Mouse (Mus musculus): ENCODE results near the gene Kalrn. TPM values are rescaled to one million over a fixed set of nuclear protein-coding genes. Genes with fewer than 3 reads are reported as not detected.
A peak's percentile ranks its signal among the peaks of the same experiment; 100 is the strongest.

Gene Kalrn
- polyA plus RNA-seq, 2 experiments, result 8.8 to 11.7 TPM

DNA sequence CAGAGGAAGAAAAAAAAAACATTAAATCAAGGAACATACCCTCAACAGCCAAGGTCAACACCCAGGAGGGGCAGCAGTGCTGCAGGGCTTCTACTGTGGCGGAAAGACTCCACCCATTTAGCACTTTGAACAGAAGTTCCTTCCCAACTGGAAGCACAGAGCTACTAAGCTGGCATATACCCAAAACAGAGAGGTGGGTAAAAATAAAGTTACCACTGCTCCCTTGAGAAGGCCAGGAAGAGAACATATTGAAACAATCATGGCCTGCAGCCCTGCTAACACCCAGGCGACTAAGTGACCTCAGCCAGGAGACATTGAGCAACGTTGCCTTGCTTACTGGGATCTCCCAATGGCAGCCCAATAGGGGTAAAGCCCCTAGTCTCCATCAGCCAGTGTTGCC lies 79.4 kb downstream of the Kalrn start:
- Histone ChIP-seq H3K4me2 (replicated peaks; ENCODE audit: low read depth, low read length, severe bottlenecking) (no peak overlapping the region), H3K4me1 (ENCODE audit: control insufficient read depth, insufficient read depth, low read length) (peaks cover 18% of the 10 kb centered on the region), H3K9ac (ENCODE audit: low read depth, low read length, severe bottlenecking) (no peak overlapping the region), H3K27me3 (ENCODE audit: control insufficient read depth, insufficient read depth, low read length) (no peaks in the 10 kb centered on the region), H3K36me3 (ENCODE audit: control insufficient read depth, insufficient read depth, low read length) (no peaks in the 10 kb centered on the region), H3K9me3 (ENCODE audit: control insufficient read depth, low read length) (no peaks in the 10 kb centered on the region), H3K4me3 (replicated peaks; ENCODE audit: low read length) (no peak overlapping the region), H3K27ac (replicated peaks; ENCODE audit: low read depth, low read length) (no peak overlapping the region)
- DNase-seq (ENCODE audit: low spot score) (peak; percentile 56), ATAC-seq (ENCODE audit: low FRiP score, low read depth) (no peak)
- TF ChIP-seq POLR2A (IDR thresholded peaks at IDR 0.05; ENCODE audit: borderline replicate concordance, extremely low read depth, insufficient read depth, insufficient read length), result no peak
- WGBS, result 15% methylated on average over 3 of the region's 3 CpGs

DNA sequence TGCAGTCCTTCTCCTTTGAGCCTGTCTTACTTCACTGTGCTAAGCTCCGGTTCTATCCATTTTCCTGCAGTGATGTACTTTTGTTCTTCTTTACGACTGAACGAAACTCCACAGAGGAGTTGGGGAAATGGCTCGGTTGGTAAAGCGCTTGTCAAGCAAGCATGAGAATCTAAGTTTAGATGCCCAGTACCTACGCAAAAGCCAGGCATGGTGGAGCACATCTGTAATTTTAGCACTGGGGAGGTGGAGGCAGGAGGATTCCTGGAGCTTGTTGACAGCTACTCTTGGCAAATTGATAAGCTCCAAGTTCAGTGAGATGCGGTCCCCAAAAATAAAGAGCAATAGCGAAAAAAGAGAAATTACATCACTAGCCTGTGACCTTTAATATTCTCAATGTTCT lies 82.1 kb downstream of the Kalrn start:
- Histone ChIP-seq H3K9ac (ENCODE audit: low read depth, low read length, severe bottlenecking) (no peak overlapping the region), H3K27ac (replicated peaks; ENCODE audit: low read depth, low read length) (no peak overlapping the region), H3K4me1 (ENCODE audit: control insufficient read depth, insufficient read depth, low read length) (peaks cover 18% of the 10 kb centered on the region), H3K36me3 (ENCODE audit: control insufficient read depth, insufficient read depth, low read length) (no peaks in the 10 kb centered on the region), H3K4me2 (replicated peaks; ENCODE audit: low read depth, low read length, severe bottlenecking) (no peak overlapping the region), H3K27me3 (ENCODE audit: control insufficient read depth, insufficient read depth, low read length) (no peaks in the 10 kb centered on the region), H3K9me3 (ENCODE audit: control insufficient read depth, low read length) (no peaks in the 10 kb centered on the region), H3K4me3 (replicated peaks; ENCODE audit: low read length) (no peak overlapping the region)
- DNase-seq (ENCODE audit: low spot score) (no peak), ATAC-seq (ENCODE audit: low FRiP score, low read depth) (no peak)
- 79% methylated on average over 8 of the region's 8 CpGs for WGBS
- TF ChIP-seq POLR2A (IDR thresholded peaks at IDR 0.05; ENCODE audit: borderline replicate concordance, extremely low read depth, insufficient read depth, insufficient read length), result no peak

DNA sequence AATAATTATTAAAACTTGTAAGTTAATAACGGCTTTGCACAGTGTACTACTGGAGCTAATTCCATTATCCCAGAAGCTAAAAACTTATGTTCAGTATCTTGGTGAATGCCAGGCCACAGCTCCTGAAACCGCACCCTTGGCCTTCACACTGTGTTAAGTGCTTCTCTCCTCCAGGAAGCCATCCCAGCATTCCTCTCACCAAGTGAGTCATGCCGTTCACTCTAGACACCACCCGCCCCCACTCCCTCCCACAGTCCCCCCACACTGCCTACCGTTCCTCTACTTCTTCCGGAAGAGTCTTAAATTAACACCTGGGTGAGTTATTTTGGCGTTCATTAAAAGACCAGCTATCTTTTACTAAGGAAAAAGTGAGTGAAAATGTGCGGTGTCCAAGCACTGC lies 82.8 kb downstream of the Kalrn start:
- ATAC-seq (ENCODE audit: low FRiP score, low read depth) (no peak), DNase-seq (ENCODE audit: low spot score) (no peak)
- TF ChIP-seq POLR2A (IDR thresholded peaks at IDR 0.05; ENCODE audit: borderline replicate concordance, extremely low read depth, insufficient read depth, insufficient read length), result no peak
- Histone ChIP-seq H3K9me3 (ENCODE audit: control insufficient read depth, low read length) (no peaks in the 10 kb centered on the region), H3K4me3 (replicated peaks; ENCODE audit: low read length) (no peak overlapping the region), H3K27ac (replicated peaks; ENCODE audit: low read depth, low read length) (no peak overlapping the region), H3K4me1 (ENCODE audit: control insufficient read depth, insufficient read depth, low read length) (peaks cover 18% of the 10 kb centered on the region), H3K27me3 (ENCODE audit: control insufficient read depth, insufficient read depth, low read length) (no peaks in the 10 kb centered on the region), H3K4me2 (replicated peaks; ENCODE audit: low read depth, low read length, severe bottlenecking) (no peak overlapping the region), H3K36me3 (ENCODE audit: control insufficient read depth, insufficient read depth, low read length) (no peaks in the 10 kb centered on the region), H3K9ac (ENCODE audit: low read depth, low read length, severe bottlenecking) (no peak overlapping the region)
- 36% methylated on average over 8 of the region's 8 CpGs for WGBS

DNA sequence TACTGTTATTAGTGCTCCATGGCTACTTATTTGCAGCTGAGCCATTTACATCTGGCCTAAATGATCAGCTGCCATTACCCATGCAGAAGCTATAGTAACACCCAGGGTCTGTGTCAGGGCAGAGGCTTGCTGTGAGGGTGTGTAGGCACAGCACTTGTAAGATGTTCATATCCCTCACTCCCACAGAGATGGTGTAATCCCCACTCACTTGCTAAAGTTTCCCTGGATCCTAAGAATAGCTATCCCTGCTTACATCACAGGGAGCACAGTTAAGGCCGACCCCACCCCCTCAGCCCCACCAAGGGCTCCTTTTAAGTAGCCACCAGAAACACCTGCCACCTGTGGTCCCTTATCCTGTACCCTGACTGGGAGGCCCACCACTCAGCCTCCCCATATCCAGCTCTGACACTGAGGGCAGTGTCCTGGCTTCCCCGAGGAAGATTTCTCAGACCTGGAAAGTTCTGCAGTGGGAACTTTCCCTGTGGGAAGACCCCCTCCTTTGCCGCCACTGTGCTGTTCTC lies 83.5 kb downstream of the Kalrn start:
- H3K4me1 ChIP-seq (ENCODE audit: control insufficient read depth, insufficient read depth, low read length), result peaks cover 22% of the 10 kb centered on the region

DNA sequence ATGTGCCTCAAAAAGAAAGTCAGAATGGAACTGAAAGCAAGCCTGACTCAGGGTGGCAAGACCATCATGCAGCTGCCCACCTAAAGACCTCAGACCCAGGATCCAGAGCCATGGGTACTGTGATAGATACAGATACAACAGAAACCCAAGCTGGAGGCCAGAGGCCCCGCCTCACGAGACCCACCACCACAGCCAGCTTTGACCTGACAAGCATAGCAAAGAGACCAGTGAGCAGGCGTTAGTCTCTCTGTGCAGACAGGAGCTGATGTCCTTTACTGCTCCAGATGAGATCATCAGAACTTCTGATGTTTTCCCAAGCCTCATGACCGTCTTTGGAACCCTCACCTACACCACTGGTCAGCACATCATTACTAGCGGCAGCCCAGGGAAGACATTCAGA lies 85.5 kb downstream of the Kalrn start:
- no peak for TF ChIP-seq POLR2A (IDR thresholded peaks at IDR 0.05; ENCODE audit: borderline replicate concordance, extremely low read depth, insufficient read depth, insufficient read length)
- H3K4me1 ChIP-seq (ENCODE audit: control insufficient read depth, insufficient read depth, low read length), result peaks cover 19% of the 10 kb centered on the region

More for the DNA sequence above, 83.5 kb downstream of the Kalrn start:
- DNase-seq (ENCODE audit: low spot score), result no peak
- Histone ChIP-seq H3K27me3 (ENCODE audit: control insufficient read depth, insufficient read depth, low read length) (no peaks in the 10 kb centered on the region), H3K4me3 (replicated peaks; ENCODE audit: low read length) (no peak overlapping the region), H3K36me3 (ENCODE audit: control insufficient read depth, insufficient read depth, low read length) (no peaks in the 10 kb centered on the region), H3K9me3 (ENCODE audit: control insufficient read depth, low read length) (no peaks in the 10 kb centered on the region), H3K27ac (replicated peaks; ENCODE audit: low read depth, low read length) (no peak overlapping the region), H3K9ac (ENCODE audit: low read depth, low read length, severe bottlenecking) (no peak overlapping the region), H3K4me2 (replicated peaks; ENCODE audit: low read depth, low read length, severe bottlenecking) (no peak overlapping the region)
- WGBS, result 58% methylated on average over 3 of the region's 3 CpGs
- no peak for ATAC-seq (ENCODE audit: low FRiP score, low read depth)
- TF ChIP-seq POLR2A (IDR thresholded peaks at IDR 0.05; ENCODE audit: borderline replicate concordance, extremely low read depth, insufficient read depth, insufficient read length), result no peak

DNA sequence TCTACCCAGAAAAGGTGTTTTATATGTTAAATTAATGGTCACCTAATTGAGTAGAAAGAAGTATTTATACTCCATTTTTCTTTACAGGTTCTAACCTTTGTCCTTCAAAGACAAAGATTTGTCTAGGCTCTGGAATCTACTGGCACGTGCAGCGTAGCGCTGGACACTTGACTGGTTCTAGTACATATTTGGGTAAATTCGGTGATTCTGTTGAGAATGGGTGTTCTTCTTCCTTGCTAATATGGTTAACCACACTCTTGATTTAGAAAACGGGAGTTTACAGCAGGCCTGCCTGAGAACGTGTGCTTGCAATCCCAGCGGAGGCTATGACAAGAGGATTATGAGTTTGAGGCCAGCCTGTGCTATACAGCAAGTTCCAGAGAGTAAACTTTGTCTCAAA lies 86.1 kb downstream of the Kalrn start:
- H3K27me3 ChIP-seq (ENCODE audit: control insufficient read depth, insufficient read depth, low read length), result no peaks in the 10 kb centered on the region
- H3K27ac ChIP-seq (replicated peaks; ENCODE audit: low read depth, low read length), result no peak overlapping the region
- no peak for TF ChIP-seq POLR2A (IDR thresholded peaks at IDR 0.05; ENCODE audit: borderline replicate concordance, extremely low read depth, insufficient read depth, insufficient read length)
- no peak overlapping the region for H3K4me2 ChIP-seq (replicated peaks; ENCODE audit: low read depth, low read length, severe bottlenecking)
- DNase-seq (ENCODE audit: low spot score) (no peak), ATAC-seq (ENCODE audit: low FRiP score, low read depth) (no peak)
- no peaks in the 10 kb centered on the region for H3K9me3 ChIP-seq (ENCODE audit: control insufficient read depth, low read length)
- H3K9ac ChIP-seq (ENCODE audit: low read depth, low read length, severe bottlenecking), result no peak overlapping the region
- WGBS, result 93% methylated on average over 7 of the region's 7 CpGs
- H3K4me1 ChIP-seq (ENCODE audit: control insufficient read depth, insufficient read depth, low read length), result peaks cover 19% of the 10 kb centered on the region
- H3K4me3 ChIP-seq (replicated peaks; ENCODE audit: low read length), result no peak overlapping the region
- H3K36me3 ChIP-seq (ENCODE audit: control insufficient read depth, insufficient read depth, low read length), result no peaks in the 10 kb centered on the region

More for the DNA sequence above, 85.5 kb downstream of the Kalrn start:
- Histone ChIP-seq H3K27me3 (ENCODE audit: control insufficient read depth, insufficient read depth, low read length) (no peaks in the 10 kb centered on the region), H3K9me3 (ENCODE audit: control insufficient read depth, low read length) (no peaks in the 10 kb centered on the region), H3K9ac (ENCODE audit: low read depth, low read length, severe bottlenecking) (no peak overlapping the region), H3K36me3 (ENCODE audit: control insufficient read depth, insufficient read depth, low read length) (no peaks in the 10 kb centered on the region), H3K4me3 (replicated peaks; ENCODE audit: low read length) (no peak overlapping the region), H3K4me2 (replicated peaks; ENCODE audit: low read depth, low read length, severe bottlenecking) (no peak overlapping the region), H3K27ac (replicated peaks; ENCODE audit: low read depth, low read length) (no peak overlapping the region)
- WGBS, result 88% methylated on average over 5 of the region's 5 CpGs
- ATAC-seq (ENCODE audit: low FRiP score, low read depth) (no peak), DNase-seq (ENCODE audit: low spot score) (no peak)

All from limb, embryonic 14.5 days (tissue).